Mouse (Mus musculus) forebrain, postnatal 0 days (tissue): ENCODE measurements around the gene Frrs1l. TPM values are rescaled to one million over a fixed set of nuclear protein-coding genes. Genes with fewer than 3 reads are reported as not detected.

Experiments
- ATAC-seq: fragments of 200-750 bp; cut with Nextera tagmentation; 2 replicates; pipeline ENCODE4 v1.8.0; 2017; ENCODE audit warnings: mild to moderate bottlenecking, moderate library complexity
- DNase-seq: peaks from one replicate; pipeline ENCODE4 v3.0.0-alpha.2; 2015
- H3K27ac ChIP-seq: fragments of 300-500 bp; sonication (generic); 2 replicates; pipeline ENCODE4 v1.5.1; 2014; ENCODE audit warnings: low read depth, mild to moderate bottlenecking, antibody characterized with exemption, low read length, moderate library complexity, mixed read lengths
- H3K27me3 ChIP-seq: fragments of 300-500 bp; sonication (generic); 2 replicates; pipeline ENCODE4 v1.6.1; 2014; ENCODE audit warnings: mild to moderate bottlenecking, low read length, mixed read lengths; ENCODE audit not compliant: insufficient read depth
- H3K36me3 ChIP-seq: fragments of 300-500 bp; sonication (generic); 2 replicates; pipeline ENCODE4 v1.6.1; 2014; ENCODE audit warnings: mild to moderate bottlenecking, moderate library complexity; ENCODE audit not compliant: insufficient read depth
- H3K4me1 ChIP-seq: fragments of 300-500 bp; sonication (generic); 2 replicates; pipeline ENCODE4 v1.6.1; 2014; ENCODE audit warnings: antibody characterized with exemption; ENCODE audit not compliant: insufficient read depth
- H3K4me2 ChIP-seq: fragments of 300-500 bp; sonication (generic); 2 replicates; pipeline ENCODE4 v1.6.1; 2014; ENCODE audit warnings: low read depth, mild to moderate bottlenecking, moderate library complexity
- H3K4me3 ChIP-seq: fragments of 300-500 bp; sonication (generic); 2 replicates; pipeline ENCODE4 v1.5.1; 2014; ENCODE audit warnings: low read depth, low read length, mixed read lengths
- H3K9ac ChIP-seq: fragments of 300-500 bp; sonication (generic); 2 replicates; pipeline ENCODE4 v1.6.1; 2014; ENCODE audit warnings: mild to moderate bottlenecking
- H3K9me3 ChIP-seq: fragments of 300-500 bp; sonication (generic); 2 replicates; pipeline ENCODE4 v1.6.1; 2016; ENCODE audit warnings: low read length
- CTCF ChIP-seq: sonication (generic); IDR thresholded peaks from 2 replicates; pipeline ENCODE4 v1.5.1; 2016; ENCODE audit warnings: antibody characterized with exemption, control low read depth, low read depth
- WGBS: fragments of 180-500 bp; shearing (Covaris S2); extraction: QIAGEN DNeasy Blood & Tissue Kit; methylation state at CpG from one replicate; pipeline ENCODE4 v1.1.7; 2014; 5-methylcytosine and 5-hydroxymethylcytosine counted together
- polyA plus RNA-seq: library from polyadenylated mRNA; unstranded; fragments of >200 nt; fragmentation: Nextera tagmentation; extraction: Ambion mirVana; gene quantifications from 2 replicates; pipeline ENCODE4 v1.2.1, GENCODE M21; 2015
- total RNA-seq: library from RNA; depleted of rRNA; stranded (reverse); fragments of >200 nt; gene quantifications from 2 replicates; pipeline ENCODE4 v1.2.3, GENCODE M21; 2014; rRNA removed

The Frrs1l gene
- total RNA-seq (41.9 and 43.4 TPM in 2 replicates), polyA plus RNA-seq (13.7 and 25.2 TPM in 2 replicates)

- WGBS, result under 1% methylated on average over 31 of the region's 44 CpGs
- ATAC-seq (peak; percentile 93), DNase-seq (peak; percentile 78)
- Histone ChIP-seq H3K9me3 (no peaks in the 10 kb centered on the region), H3K36me3 (no peaks in the 10 kb centered on the region), H3K4me3 (peak within 1 kb of the TSS; percentile 75), H3K9ac (peak within 1 kb of the TSS; percentile 81), H3K4me1 (no peaks in the 10 kb centered on the region), H3K27ac (peak within 1 kb of the TSS; percentile 89), H3K4me2 (peak within 1 kb of the TSS; percentile 81), H3K27me3 (no peaks in the 10 kb centered on the region)
- no peak for TF ChIP-seq CTCF
Observed at GRCm38 (mm10) chr4:56990215-56990584, at the start of gene Frrs1l. Frrs1l (minus strand) TSS chr4:56990391.

GRCm38 (mm10) chr4:57039127-57040031 is 49.2 kb upstream of the Frrs1l start:
- DNase-seq (peak; percentile 65), ATAC-seq (peak; percentile 86)
- Histone ChIP-seq H3K9ac (peak overlapping the region; percentile 40), H3K4me2 (peak overlapping the region; percentile 61), H3K27ac (0 out of 2 replicates have a peak overlapping the region, but pooled peaks have one; percentile 16), H3K27me3 (no peaks in the 10 kb centered on the region), H3K36me3 (no peaks in the 10 kb centered on the region), H3K4me1 (0 out of 2 replicates have a peak, but pooled peaks cover 6% of the 10 kb centered on the region), H3K9me3 (no peaks in the 10 kb centered on the region), H3K4me3 (peak overlapping the region; percentile 30)
- WGBS, result 7% methylated on average over 23 of the region's 23 CpGs
- no peak for TF ChIP-seq CTCF

- DNase-seq (no peak), ATAC-seq (no peak)
- TF ChIP-seq CTCF, result no peak
- no peak overlapping the region for H3K27ac ChIP-seq
- H3K27me3 ChIP-seq, result no peaks in the 10 kb centered on the region
- 0 out of 2 replicates have a peak, but pooled peaks cover 6% of the 10 kb centered on the region for H3K4me1 ChIP-seq
- no peaks in the 10 kb centered on the region for H3K9me3 ChIP-seq
- WGBS, result 69% methylated on average over 7 of the region's 7 CpGs
- no peak overlapping the region for H3K4me3 ChIP-seq
- H3K4me2 ChIP-seq, result no peak overlapping the region
- no peaks in the 10 kb centered on the region for H3K36me3 ChIP-seq
- no peak overlapping the region for H3K9ac ChIP-seq
Observed at GRCm38 (mm10) chr4:57037554-57037953, 47.4 kb upstream of the Frrs1l start.

- WGBS, result 90% methylated on average over 5 of the region's 5 CpGs
- H3K9ac ChIP-seq, result no peak overlapping the region
- no peak overlapping the region for H3K4me2 ChIP-seq
- no peaks in the 10 kb centered on the region for H3K9me3 ChIP-seq
- no peaks in the 10 kb centered on the region for H3K27me3 ChIP-seq
- H3K27ac ChIP-seq, result no peak overlapping the region
- TF ChIP-seq CTCF, result peak; percentile 28; the same call in 1 of the 2 replicates
- DNase-seq, result no peak
- ATAC-seq, result no peak
- H3K4me1 ChIP-seq, result no peaks in the 10 kb centered on the region
- H3K4me3 ChIP-seq, result no peak overlapping the region
- no peaks in the 10 kb centered on the region for H3K36me3 ChIP-seq
Observed at GRCm38 (mm10) chr4:57034169-57034568, 44.0 kb upstream of the Frrs1l start.

GRCm38 (mm10) chr4:57031440-57031839 is 41.2 kb upstream of the Frrs1l start:
- no peak for DNase-seq
- Histone ChIP-seq H3K4me2 (no peak overlapping the region), H3K36me3 (no peaks in the 10 kb centered on the region), H3K4me3 (no peak overlapping the region), H3K9me3 (no peaks in the 10 kb centered on the region), H3K27ac (no peak overlapping the region), H3K27me3 (no peaks in the 10 kb centered on the region), H3K9ac (no peak overlapping the region), H3K4me1 (no peaks in the 10 kb centered on the region)
- ATAC-seq, result no peak
- no peak for TF ChIP-seq CTCF
- WGBS, result 78% methylated on average over 4 of the region's 4 CpGs

- no peak for TF ChIP-seq CTCF
Observed at GRCm38 (mm10) chr4:57027954-57028353, 37.8 kb upstream of the Frrs1l start.

GRCm38 (mm10) chr4:57023527-57023926 is 33.3 kb upstream of the Frrs1l start:
- Histone ChIP-seq H3K27ac (no peak overlapping the region), H3K27me3 (no peaks in the 10 kb centered on the region), H3K4me3 (no peak overlapping the region), H3K4me1 (no peaks in the 10 kb centered on the region), H3K4me2 (no peak overlapping the region), H3K36me3 (no peaks in the 10 kb centered on the region), H3K9me3 (no peaks in the 10 kb centered on the region), H3K9ac (no peak overlapping the region)
- WGBS, result 76% methylated on average over 3 of the region's 3 CpGs
- ATAC-seq (no peak), DNase-seq (no peak)
- no peak for TF ChIP-seq CTCF

More at GRCm38 (mm10) chr4:57027954-57028353, 37.8 kb upstream of the Frrs1l start:
- Histone ChIP-seq H3K9ac (no peak overlapping the region), H3K4me3 (no peak overlapping the region), H3K36me3 (no peaks in the 10 kb centered on the region), H3K27me3 (no peaks in the 10 kb centered on the region), H3K4me2 (no peak overlapping the region), H3K27ac (no peak overlapping the region), H3K4me1 (no peaks in the 10 kb centered on the region), H3K9me3 (no peaks in the 10 kb centered on the region)
- 54% methylated on average over 10 of the region's 10 CpGs for WGBS
- no peak for DNase-seq
- ATAC-seq, result no peak
